Comparison of ENCODE assay signal across 9 mouse cellular contexts in the genomic region with DNA sequence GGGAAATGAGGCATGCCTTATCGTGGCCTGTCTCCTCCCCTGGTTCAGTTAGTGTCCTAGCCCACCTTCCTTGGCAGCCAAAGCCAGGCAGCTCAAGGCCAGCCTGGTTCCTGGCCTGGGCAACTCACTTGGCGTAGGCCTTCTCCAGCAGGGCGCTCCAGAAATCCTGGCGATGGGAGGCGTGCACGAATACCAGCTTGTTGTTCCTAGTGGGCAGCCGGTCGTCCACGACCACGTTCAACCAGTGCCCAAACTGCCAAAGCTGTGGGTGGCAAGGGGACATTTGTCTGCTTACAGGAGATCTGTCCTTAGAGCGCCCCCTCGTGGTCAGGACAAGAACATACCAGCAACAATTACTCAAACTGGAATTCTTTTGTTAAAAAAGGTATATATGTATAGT. TPM values are rescaled to one million over a fixed set of nuclear protein-coding genes. Genes with fewer than 3 reads are reported as not detected.
DNase-seq lines count a peak whose midpoint lies in the region; ATAC-seq and TF ChIP-seq lines count a peak whose summit lies in the region.
"Had no signal": no experiment of that assay in that cellular context is flagged by ENCODE, and none has a peak within 500 bp of the region (broad histone marks: within the 10 kb centered on the region; RNA-seq: fewer than 3 reads in every experiment).

No protein-coding gene starts in this region.

- no peaks in the 10 kb centered on the region for H3K27me3 ChIP-seq in kidney, embryonic 14.5 days (ENCODE audit: control insufficient read depth, insufficient read depth, low read length)
- no peaks in the 10 kb centered on the region; the same call in 1 of the 2 replicates for H3K27me3 ChIP-seq in hindbrain, embryonic 12.5 days
- H3K27me3 ChIP-seq: embryonic facial prominence, embryonic 15.5 days had no signal

- DNase-seq in kidney, adult 18-20 months, result peak; percentile 65
- peak; percentile 64 to 67 for DNase-seq in left cerebral cortex, postnatal 36 days (ENCODE audit: low spot score in 2 of 2)
- DNase-seq in naive thymus-derived CD4-positive, alpha-beta T cell, adult 2 months (ENCODE audit: low read depth), result peak; percentile 78
- peak; percentile 91 for DNase-seq in testis, postnatal 10 days (ENCODE audit: low spot score)

- H3K4me3 ChIP-seq in kidney, embryonic 14.5 days (ENCODE audit: low read length), result no peak overlapping the region
- H3K4me3 ChIP-seq in bone marrow, adult 2 months (replicated peaks; ENCODE audit: control insufficient read depth, low read depth, low read length), result no peak overlapping the region
- no peak overlapping the region for H3K4me3 ChIP-seq in hindbrain, embryonic 12.5 days
- H3K4me3 ChIP-seq: embryonic facial prominence, embryonic 15.5 days had no signal

- H3K27ac ChIP-seq in kidney, embryonic 14.5 days (ENCODE audit: low read depth, low read length), result no peak overlapping the region
- no peak overlapping the region for H3K27ac ChIP-seq in bone marrow, adult 2 months (ENCODE audit: control insufficient read depth, insufficient read depth, low read depth, low read length, poor library complexity)
- H3K27ac ChIP-seq in hindbrain, embryonic 12.5 days, result no peak overlapping the region
- H3K27ac ChIP-seq: embryonic facial prominence, embryonic 15.5 days had no signal

- no peak overlapping the region for H3K9ac ChIP-seq in kidney, embryonic 14.5 days (ENCODE audit: low read depth, low read length)
- no peak overlapping the region for H3K9ac ChIP-seq in hindbrain, embryonic 12.5 days
- H3K9ac ChIP-seq: embryonic facial prominence, embryonic 15.5 days had no signal

- H3K9me3 ChIP-seq in kidney, embryonic 14.5 days (ENCODE audit: control insufficient read depth, low read length), result no peaks in the 10 kb centered on the region
- H3K9me3 ChIP-seq in hindbrain, embryonic 12.5 days (replicated peaks), result no peaks in the 10 kb centered on the region
- H3K9me3 ChIP-seq: embryonic facial prominence, embryonic 15.5 days had no signal

- intact Hi-C loops in left cerebral cortex, postnatal 36 days (cut with DNase I), result loop anchor here (2.0 kb wide), 1 partner anchor 58 kb away; no protein-coding TSS in a partner anchor

- no peak overlapping the region for H3K4me2 ChIP-seq in kidney, embryonic 14.5 days (replicated peaks; ENCODE audit: low read depth, low read length)
- H3K4me2 ChIP-seq in hindbrain, embryonic 12.5 days (replicated peaks), result no peak overlapping the region
- H3K4me2 ChIP-seq: embryonic facial prominence, embryonic 15.5 days had no signal

- H3K4me1 ChIP-seq in kidney, embryonic 14.5 days (ENCODE audit: control insufficient read depth, insufficient read depth, low read length), result no peaks in the 10 kb centered on the region
- no peaks in the 10 kb centered on the region; the same call in 1 of the 2 replicates for H3K4me1 ChIP-seq in bone marrow, adult 2 months (ENCODE audit: control insufficient read depth, insufficient read depth, low read length)
- no peaks in the 10 kb centered on the region for H3K4me1 ChIP-seq in hindbrain, embryonic 12.5 days

- no peak for TF ChIP-seq POLR2A in bone marrow, adult 2 months (IDR thresholded peaks at IDR 0.05; ENCODE audit: borderline replicate concordance, control insufficient read depth, low read depth, low read length)

- H3K36me3 ChIP-seq in kidney, embryonic 14.5 days (ENCODE audit: control insufficient read depth, insufficient read depth, low read length), result no peaks in the 10 kb centered on the region
- no peaks in the 10 kb centered on the region for H3K36me3 ChIP-seq in hindbrain, embryonic 12.5 days
- H3K36me3 ChIP-seq: embryonic facial prominence, embryonic 15.5 days had no signal

- WGBS in kidney, embryonic 14.5 days, result 29% methylated on average over 12 of the region's 12 CpGs
- 22% methylated on average over 12 of the region's 12 CpGs for WGBS in bone marrow, adult 2 months
- 15% methylated on average over 12 of the region's 12 CpGs for WGBS in hindbrain, embryonic 12.5 days

- TF ChIP-seq CTCF in bone marrow, adult 2 months (IDR thresholded peaks at IDR 0.05; ENCODE audit: control insufficient read depth, insufficient read depth, low read length), result peak; percentile 75

- ATAC-seq in kidney, embryonic 14.5 days (ENCODE audit: low FRiP score, low TSS enrichment), result no peak; the same call in 1 of the 2 replicates
- ATAC-seq in erythroblast, adult 5-6 weeks (replicated peaks; ENCODE audit: low FRiP score, poor library complexity, severe bottlenecking), result peak; percentile 55
- peak; percentile 38; the same call in 1 of the 2 replicates for ATAC-seq in hindbrain, embryonic 12.5 days (ENCODE audit: low FRiP score)

RNA-seq across cellular contexts. Expression of a gene that starts 16.4 kb away (rescaled TPM):
- 0.10 TPM in 1 of 2 replicates, not detected in the other for polyA plus RNA-seq in kidney, embryonic 14.5 days (2014; fragmentation: Nextera tagmentation; extraction: Ambion mirVana)
- polyA plus RNA-seq in bone marrow, adult 2 months (2011; ENCODE audit: insufficient read depth, insufficient read length, low replicate concordance, missing spikeins), result 6.7 TPM in 1 of 2 replicates, not detected in the other
- 0.96 and 1.0 TPM in 2 replicates for total RNA-seq in erythroblast, adult 5-6 weeks (2015; ENCODE audit: low replicate concordance)
- total RNA-seq in erythroblast, adult 5-6 weeks (2017; ENCODE audit: low replicate concordance), result 0.94 and 0.98 TPM in 2 replicates
- polyA plus RNA-seq in hindbrain, embryonic 12.5 days (2016; fragmentation: Nextera tagmentation; extraction: Ambion mirVana), result 1.4 and 2.4 TPM in 2 replicates
- total RNA-seq in left cerebral cortex, postnatal 36 days (2021), result under 1 TPM; 0.12 to 0.66 TPM

RNA-seq across cellular contexts. Expression of a gene that starts 40.8 kb away (rescaled TPM):
- polyA plus RNA-seq in kidney, embryonic 14.5 days (2014; fragmentation: Nextera tagmentation; extraction: Ambion mirVana), result 4.2 and 5.1 TPM in 2 replicates
- 9.3 TPM in 1 of 2 replicates, not detected in the other for polyA plus RNA-seq in bone marrow, adult 2 months (2011; ENCODE audit: insufficient read depth, insufficient read length, low replicate concordance, missing spikeins)
- total RNA-seq in erythroblast, adult 5-6 weeks (2015; ENCODE audit: low replicate concordance), result not detected in 2 replicates
- not detected in 2 replicates for total RNA-seq in erythroblast, adult 5-6 weeks (2017; ENCODE audit: low replicate concordance)
- polyA plus RNA-seq in hindbrain, embryonic 12.5 days (2016; fragmentation: Nextera tagmentation; extraction: Ambion mirVana), result 1.6 and 5.0 TPM in 2 replicates
- not detected for total RNA-seq in left cerebral cortex, postnatal 36 days (2021)

RNA-seq across cellular contexts. Expression of a gene that starts 43.3 kb away (rescaled TPM):
- 61.4 and 83.5 TPM in 2 replicates for polyA plus RNA-seq in kidney, embryonic 14.5 days (2014; fragmentation: Nextera tagmentation; extraction: Ambion mirVana)
- polyA plus RNA-seq in bone marrow, adult 2 months (2011; ENCODE audit: insufficient read depth, insufficient read length, low replicate concordance, missing spikeins), result 73.1 and 109 TPM in 2 replicates
- 15.9 and 34.5 TPM in 2 replicates for total RNA-seq in erythroblast, adult 5-6 weeks (2015; ENCODE audit: low replicate concordance)
- 32.9 and 46.5 TPM in 2 replicates for total RNA-seq in erythroblast, adult 5-6 weeks (2017; ENCODE audit: low replicate concordance)
- 44.4 and 47.2 TPM in 2 replicates for polyA plus RNA-seq in hindbrain, embryonic 12.5 days (2016; fragmentation: Nextera tagmentation; extraction: Ambion mirVana)
- 10 to 100 TPM; 17.1 to 23.2 TPM for total RNA-seq in left cerebral cortex, postnatal 36 days (2021)

RNA-seq across cellular contexts. Expression of a gene that starts 43.4 kb away (rescaled TPM):
- polyA plus RNA-seq in kidney, embryonic 14.5 days (2014; fragmentation: Nextera tagmentation; extraction: Ambion mirVana), result 154 and 192 TPM in 2 replicates
- polyA plus RNA-seq in bone marrow, adult 2 months (2011; ENCODE audit: insufficient read depth, insufficient read length, low replicate concordance, missing spikeins), result 43.4 and 56.4 TPM in 2 replicates
- 7.3 and 12.5 TPM in 2 replicates for total RNA-seq in erythroblast, adult 5-6 weeks (2015; ENCODE audit: low replicate concordance)
- 3.4 and 12.0 TPM in 2 replicates for total RNA-seq in erythroblast, adult 5-6 weeks (2017; ENCODE audit: low replicate concordance)
- 98.1 and 110 TPM in 2 replicates for polyA plus RNA-seq in hindbrain, embryonic 12.5 days (2016; fragmentation: Nextera tagmentation; extraction: Ambion mirVana)
- 10 to 100 TPM; 38.3 to 47.5 TPM for total RNA-seq in left cerebral cortex, postnatal 36 days (2021)

RNA-seq across cellular contexts. Expression of a gene that starts 44.0 kb away (rescaled TPM):
- 23.1 and 28.0 TPM in 2 replicates for polyA plus RNA-seq in kidney, embryonic 14.5 days (2014; fragmentation: Nextera tagmentation; extraction: Ambion mirVana)
- polyA plus RNA-seq in bone marrow, adult 2 months (2011; ENCODE audit: insufficient read depth, insufficient read length, low replicate concordance, missing spikeins), result 16.2 and 19.1 TPM in 2 replicates
- 2.5 and 5.2 TPM in 2 replicates for total RNA-seq in erythroblast, adult 5-6 weeks (2015; ENCODE audit: low replicate concordance)
- 0.43 and 3.9 TPM in 2 replicates for total RNA-seq in erythroblast, adult 5-6 weeks (2017; ENCODE audit: low replicate concordance)
- 102 TPM in 2 replicates for polyA plus RNA-seq in hindbrain, embryonic 12.5 days (2016; fragmentation: Nextera tagmentation; extraction: Ambion mirVana)
- 100 to 1,000 TPM; 177 to 186 TPM for total RNA-seq in left cerebral cortex, postnatal 36 days (2021)
